Mouse (Mus musculus) CD8-positive naive resting alpha-beta T cell, adult 2 months (primary cell): Measurements from ENCODE around the gene Apoc4.
A peak's percentile ranks its signal among the peaks of the same experiment; 100 is the strongest.

Source experiments
- DNase-seq, 2 experiments: peaks; one replicate each; pipeline ENCODE4 v3.0.0; 2022; ENCODE audit warnings: low read depth in 2 of 2, low spot score in 2 of 2

Apoc4 gene

GRCm38 (mm10) chr7:19678901-19679300 lies 2.4 kb downstream of the Apoc4 start:
- no peak for DNase-seq

DNA sequence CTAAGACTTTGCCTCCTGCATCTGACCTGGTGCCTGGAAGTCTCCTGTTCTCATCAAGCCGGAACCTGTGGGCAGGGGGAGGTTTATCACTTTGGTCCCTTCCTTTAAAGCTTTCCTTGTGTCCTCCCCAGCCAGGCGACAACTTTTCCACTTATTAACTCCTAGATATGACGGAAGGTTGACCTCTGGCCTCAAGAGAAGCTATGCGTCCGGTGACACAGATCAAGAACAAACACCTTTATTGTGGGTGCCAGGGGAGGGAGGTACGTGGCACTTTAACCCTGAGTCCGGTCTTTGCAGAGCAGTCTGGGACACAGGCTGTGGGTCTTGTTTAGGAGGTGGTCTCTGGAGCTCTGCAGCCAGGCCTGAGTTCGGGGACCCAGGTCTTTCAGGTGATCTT lies 3.4 kb downstream of the Apoc4 start, which contains the start of gene Apoc2:
Gene Apoc2, minus strand, starts transcription at position 70 of the 400 bp plus-strand sequence.
- DNase-seq = no peak

DNA sequence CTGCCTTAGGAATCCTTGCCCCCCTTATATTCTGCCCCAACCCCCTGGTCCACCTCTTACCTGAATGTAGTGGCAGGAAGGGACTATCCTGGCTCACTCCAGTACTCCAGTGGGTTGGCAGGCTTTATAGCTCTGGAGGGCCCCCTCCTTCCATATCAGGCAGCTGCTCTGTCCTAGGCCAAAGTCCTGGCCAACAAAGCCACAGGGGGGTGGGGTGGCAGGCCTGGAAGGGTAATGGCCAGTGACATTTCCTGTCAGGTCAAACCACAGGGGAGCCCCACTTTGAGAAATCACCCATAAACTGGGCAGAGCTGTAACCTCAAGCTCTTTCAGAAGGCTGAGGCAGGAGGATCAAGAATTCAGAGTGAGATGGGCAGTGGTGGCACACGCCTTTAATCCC lies 4.6 kb downstream of the Apoc4 start:
- no peak for DNase-seq

- no peak for DNase-seq
These were observed 5.5 kb downstream of the Apoc4 start for GRCm38 (mm10) chr7:19675824-19676223.

DNA sequence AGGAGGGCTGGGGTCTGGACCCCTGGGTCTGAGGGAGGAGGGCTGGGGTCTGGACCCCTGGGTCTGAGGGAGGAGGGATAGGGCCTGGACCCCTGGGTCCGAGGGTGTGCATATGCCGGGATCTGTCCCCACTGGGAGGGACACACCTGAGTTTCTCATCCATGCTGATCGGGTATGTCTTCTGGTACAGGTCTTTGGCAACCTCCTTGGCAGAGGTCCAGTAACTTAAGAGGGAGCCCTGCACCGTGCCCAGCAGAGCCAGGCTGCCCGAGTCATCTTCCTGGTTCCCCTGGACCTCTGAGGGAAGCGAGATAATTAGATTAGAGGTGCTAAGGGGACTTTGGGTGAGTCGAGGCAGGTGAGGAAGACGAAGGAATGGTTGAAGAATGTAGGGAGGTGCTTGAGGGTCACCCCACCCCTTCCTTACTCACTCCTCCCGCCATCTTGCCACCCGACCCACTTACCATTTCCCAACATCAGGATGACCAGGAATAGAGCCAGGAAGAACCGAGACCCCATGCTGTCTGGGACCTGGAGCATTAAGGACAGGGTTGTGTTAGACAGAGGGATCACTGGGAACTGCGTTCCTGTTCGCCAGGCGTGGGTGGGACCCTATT lies 8.1 kb downstream of the Apoc4 start:
- no peak for DNase-seq

GRCm38 (mm10) chr7:19671511-19671910 lies 9.8 kb downstream of the Apoc4 start:
- no peak for DNase-seq

DNA sequence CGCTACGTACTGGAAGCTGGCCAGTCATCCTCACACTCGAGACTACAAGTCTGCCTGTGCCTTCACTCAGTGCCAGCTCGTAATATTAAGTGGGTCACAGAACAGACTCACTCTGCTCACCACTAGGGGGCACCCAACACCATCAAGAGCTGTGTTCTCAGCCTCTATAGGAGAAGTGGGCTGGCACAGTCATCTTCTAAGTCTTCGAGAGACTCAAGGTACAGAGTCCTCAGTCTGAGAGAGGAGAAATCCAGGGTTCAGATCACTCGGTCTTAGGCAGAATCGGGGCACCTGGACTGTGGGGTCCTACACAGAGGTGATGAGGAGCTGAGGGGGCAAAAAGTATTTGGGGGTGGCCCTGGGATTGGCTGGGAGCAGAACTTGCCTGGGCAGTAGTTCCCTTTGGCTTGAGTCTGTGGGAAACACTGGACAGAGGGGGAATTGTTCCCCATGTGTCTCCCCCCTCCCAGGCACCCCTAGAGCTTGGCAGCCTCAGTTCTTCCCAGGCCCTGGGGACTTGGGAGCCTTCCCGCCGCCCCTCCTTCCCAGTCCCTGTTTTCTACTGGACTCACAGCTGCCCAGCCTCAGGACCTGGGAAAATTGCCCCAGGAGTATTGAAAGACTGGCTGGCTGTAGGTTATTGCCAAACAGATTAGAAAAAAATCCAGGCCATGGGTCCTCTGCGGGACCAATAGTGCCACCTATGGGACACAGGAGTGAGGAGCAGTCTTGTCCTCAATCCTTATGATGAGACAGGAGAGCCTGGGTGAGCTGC lies 12.1 kb downstream of the Apoc4 start:
- peak; percentile 82 to 86 for DNase-seq

GRCm38 (mm10) chr7:19667434-19667833 lies 13.8 kb downstream of the Apoc4 start:
- no peak for DNase-seq

GRCm38 (mm10) chr7:19666750-19667149 lies 14.5 kb downstream of the Apoc4 start:
- no peak for DNase-seq

DNA sequence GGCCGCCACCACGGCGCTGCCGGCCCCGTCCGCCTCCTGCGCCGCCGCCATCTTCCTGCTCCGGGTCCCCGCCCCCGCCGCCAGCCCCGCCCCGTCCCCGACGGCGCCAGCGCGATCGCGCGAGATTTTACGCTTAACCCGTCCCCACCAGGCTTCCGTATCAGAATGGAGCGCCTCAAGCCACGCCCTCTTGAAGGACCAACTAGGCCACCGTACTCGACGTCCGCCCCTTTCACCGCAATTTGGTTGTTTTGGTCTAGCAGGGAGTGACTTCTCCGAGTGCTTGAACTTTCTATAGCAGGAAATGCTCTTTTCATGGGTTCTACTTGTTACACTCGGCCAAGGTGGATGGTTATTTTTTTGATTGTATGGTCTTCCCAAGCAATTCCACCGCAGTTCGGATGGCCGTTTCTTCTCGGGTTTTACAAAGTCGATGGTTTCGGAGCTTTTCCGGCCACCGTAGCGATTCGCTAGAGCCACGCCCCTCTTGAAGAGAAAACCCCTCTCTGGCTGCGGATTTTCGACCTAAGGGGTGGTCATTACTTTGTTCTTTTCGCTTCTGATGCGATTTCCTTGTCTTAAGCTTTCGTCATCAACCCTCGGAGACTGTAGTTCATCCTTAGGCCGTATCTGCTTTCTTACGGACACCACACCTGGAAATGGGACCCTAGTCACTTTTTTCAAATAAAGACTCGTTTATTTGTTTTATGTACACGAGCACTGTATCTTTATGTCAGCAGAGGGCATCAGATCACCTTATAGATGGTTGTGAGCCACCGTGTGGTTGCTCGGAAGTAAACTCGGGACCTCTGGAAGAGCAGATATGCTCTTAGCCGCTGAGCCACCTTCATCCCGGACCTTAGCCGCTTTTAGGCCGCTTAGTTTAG lies 16.1 kb downstream of the Apoc4 start, which contains the start of gene Clptm1:
Gene Clptm1, minus strand, starts transcription at position 79 of the 887 bp plus-strand sequence.
- peak; percentile 98 for DNase-seq

- no peak for DNase-seq
These were observed 16.8 kb downstream of the Apoc4 start for GRCm38 (mm10) chr7:19664455-19664954.

DNA sequence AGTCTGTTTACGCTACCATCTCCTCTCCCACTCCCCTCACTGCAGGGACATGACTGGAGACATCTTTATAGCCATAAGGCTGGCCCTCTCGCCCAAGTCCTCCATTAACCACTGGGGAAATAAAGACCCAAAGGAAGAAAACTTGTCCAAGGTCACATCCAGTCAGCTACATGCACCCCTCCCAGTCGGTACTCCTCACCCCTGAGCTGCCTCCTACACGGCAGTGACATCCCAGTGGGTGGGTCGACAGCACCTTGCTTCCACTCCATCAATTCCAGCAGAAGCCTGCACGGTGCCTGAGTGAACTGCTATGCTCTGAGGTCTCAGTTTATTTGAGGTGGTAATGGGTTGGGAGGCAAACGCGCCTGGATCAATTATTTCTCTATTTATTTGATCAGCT lies 17.3 kb downstream of the Apoc4 start:
- peak in 1 of 2 experiments; percentile 8 for DNase-seq

GRCm38 (mm10) chr7:19652614-19653013 lies 28.7 kb downstream of the Apoc4 start:
- DNase-seq = no peak

- DNase-seq = no peak
These were observed 30.1 kb downstream of the Apoc4 start for GRCm38 (mm10) chr7:19651063-19651786.

- DNase-seq = no peak
These were observed 40.1 kb downstream of the Apoc4 start for GRCm38 (mm10) chr7:19641223-19641622.

GRCm38 (mm10) chr7:19635074-19635827 lies 46.0 kb downstream of the Apoc4 start:
- DNase-seq = no peak

DNA sequence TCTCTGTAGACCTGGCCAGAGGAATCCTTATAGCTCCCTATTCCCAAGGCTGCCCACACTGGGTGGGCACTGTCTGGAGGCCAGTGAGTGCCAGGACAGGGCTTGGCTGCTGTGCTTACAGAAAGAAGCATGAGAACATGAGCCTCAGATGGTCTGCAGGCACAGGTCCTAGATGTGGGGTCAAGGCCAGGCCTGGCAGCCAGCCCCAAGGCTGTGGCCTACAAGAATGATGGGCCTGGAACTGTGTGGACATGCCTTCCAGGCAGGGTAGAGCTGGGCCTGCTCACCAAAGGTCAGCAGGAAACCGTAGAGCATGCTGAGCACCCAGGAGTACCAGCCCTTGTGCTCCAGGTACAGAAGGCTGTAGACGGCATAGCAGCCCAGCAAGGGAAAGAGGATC lies 46.7 kb downstream of the Apoc4 start:
- no peak for DNase-seq

DNA sequence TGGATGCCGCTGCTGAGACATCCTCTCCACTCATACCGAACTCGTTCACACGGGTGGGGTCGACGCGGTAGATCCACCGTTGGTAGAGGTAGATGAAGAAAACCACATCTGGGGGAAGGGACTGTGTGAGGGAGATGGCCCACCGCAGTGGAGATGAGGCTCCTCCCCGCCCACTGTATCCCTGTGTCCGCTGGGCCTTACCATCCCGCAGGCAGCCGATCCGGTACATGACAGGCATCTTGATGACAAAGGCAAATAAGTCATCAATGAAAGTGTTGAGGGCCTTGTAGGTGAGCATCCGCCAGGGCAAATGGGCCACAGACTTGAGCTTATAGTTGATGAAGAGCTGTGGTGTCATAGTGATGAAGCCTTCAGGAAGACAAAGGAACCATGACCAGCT lies 47.4 kb downstream of the Apoc4 start:
- no peak for DNase-seq

GRCm38 (mm10) chr7:19633197-19633596 lies 48.1 kb downstream of the Apoc4 start:
- DNase-seq = no peak

- no peak for DNase-seq
These were observed 48.6 kb downstream of the Apoc4 start for GRCm38 (mm10) chr7:19632720-19633119.
